Mouse (Mus musculus) heart, postnatal 0 days (tissue): Measurements from ENCODE around the gene Tfap2c. TPM values are rescaled to one million over a fixed set of nuclear protein-coding genes. Genes with fewer than 3 reads are reported as not detected.

Experiments
- ATAC-seq: fragments of 200-750 bp; cut with Nextera tagmentation; 2 replicates; pipeline ENCODE4 v1.8.0; 2017; ENCODE audit warnings: low read depth, moderate number of reproducible peaks, moderate library complexity; ENCODE audit not compliant: insufficient read depth
- DNase-seq: peaks from one replicate; pipeline ENCODE4 v3.0.0-alpha.2; 2016; ENCODE audit warnings: low spot score
- H3K27ac ChIP-seq: fragments of 300-500 bp; sonication (generic); 2 replicates; pipeline ENCODE4 v1.5.1; 2014; ENCODE audit warnings: low read depth, mild to moderate bottlenecking
- H3K27me3 ChIP-seq: fragments of 300-500 bp; sonication (generic); 2 replicates; pipeline ENCODE4 v1.6.1; 2014; ENCODE audit warnings: low read length, mixed read lengths; ENCODE audit not compliant: control insufficient read depth, insufficient read depth
- H3K36me3 ChIP-seq: fragments of 300-500 bp; sonication (generic); replicated peaks from 2 replicates; pipeline ENCODE4 v1.6.1; 2014; ENCODE audit warnings: low read length, mixed read lengths; ENCODE audit not compliant: control insufficient read depth, insufficient read depth
- H3K4me1 ChIP-seq: fragments of 300-500 bp; sonication (generic); 2 replicates; pipeline ENCODE4 v1.6.1; 2014; ENCODE audit warnings: antibody characterized with exemption; ENCODE audit not compliant: control insufficient read depth, insufficient read depth
- H3K4me2 ChIP-seq: fragments of 300-500 bp; sonication (generic); 2 replicates; pipeline ENCODE4 v1.6.1; 2014; ENCODE audit warnings: low read depth, mild to moderate bottlenecking, low read length, moderate library complexity
- H3K4me3 ChIP-seq: fragments of 300-500 bp; sonication (generic); 2 replicates; pipeline ENCODE4 v1.5.1; 2014; ENCODE audit warnings: low read depth, low read length
- H3K9ac ChIP-seq: fragments of 300-500 bp; sonication (generic); replicated peaks from 2 replicates; pipeline ENCODE4 v1.6.1; 2014; ENCODE audit warnings: low read depth, low read length, mixed read lengths
- H3K9me3 ChIP-seq: fragments of 300-500 bp; sonication (generic); replicated peaks from 2 replicates; pipeline ENCODE4 v1.6.1; 2016; ENCODE audit warnings: low read length; ENCODE audit not compliant: control insufficient read depth
- CTCF ChIP-seq: IDR thresholded peaks from 2 replicates; pipeline ENCODE4 v1.5.1; 2016; ENCODE audit warnings: antibody characterized with exemption, control low read depth, low read depth
- EP300 ChIP-seq: IDR thresholded peaks from 2 replicates; pipeline ENCODE4 v1.6.1; 2016; ENCODE audit warnings: antibody characterized with exemption, low read depth
- WGBS: fragments of 180-500 bp; shearing (Covaris S2); extraction: QIAGEN DNeasy Blood & Tissue Kit; methylation state at CpG from one replicate; pipeline ENCODE4 v1.1.7; 2014; 5-methylcytosine and 5-hydroxymethylcytosine counted together
- polyA plus RNA-seq: library from polyadenylated mRNA; unstranded; fragments of >200 nt; fragmentation: Nextera tagmentation; extraction: Ambion mirVana; gene quantifications from 2 replicates; pipeline ENCODE4 v1.2.1, GENCODE M21; 2015
- total RNA-seq: library from RNA; depleted of rRNA; stranded (reverse); fragments of >200 nt; gene quantifications from 2 replicates; pipeline ENCODE4 v1.2.3, GENCODE M21; 2014; ENCODE audit warnings: low replicate concordance

The Tfap2c gene
- total and polyA plus RNA-seq, 2 experiments from 2014 or later: not detected

DNA sequence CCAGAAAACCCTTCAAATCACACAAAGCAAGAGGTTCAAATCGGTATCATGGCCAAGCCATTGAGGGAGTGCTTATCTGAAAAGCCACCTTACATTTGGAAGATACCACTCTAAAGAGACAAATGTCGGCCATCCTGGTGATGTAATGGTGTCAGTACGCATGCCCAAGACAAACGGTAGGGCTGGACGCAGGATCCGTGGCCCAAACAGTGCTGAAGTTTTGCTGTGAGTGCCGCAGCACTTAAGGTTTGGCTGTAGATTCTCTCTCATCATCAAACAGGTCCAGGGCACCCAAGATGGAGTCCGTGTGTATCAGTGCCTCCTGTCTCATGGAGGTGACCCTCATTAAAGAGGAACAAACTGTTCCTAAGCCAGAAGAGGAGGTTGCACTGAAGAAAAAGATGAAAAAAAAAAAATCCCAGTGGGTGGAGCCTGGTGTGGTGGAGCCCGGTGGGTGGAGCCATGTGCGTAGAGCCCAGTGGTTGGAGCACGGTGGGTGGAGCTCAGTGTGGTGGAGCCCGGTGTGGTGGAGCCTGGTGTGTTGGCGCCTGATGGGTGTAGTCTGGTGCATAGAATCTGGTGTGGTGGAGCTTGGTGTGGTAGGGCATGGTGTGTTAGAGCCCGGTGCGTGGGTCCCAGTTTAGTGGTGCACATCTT, 39.2 kb upstream of the Tfap2c start:
- DNase-seq (no peak), ATAC-seq (no peak)
- no peak for TF ChIP-seq EP300
- no peak for TF ChIP-seq CTCF
- H3K9me3 ChIP-seq: no peaks in the 10 kb centered on the region
- WGBS: 83% methylated on average over 15 of the region's 15 CpGs
- H3K36me3 ChIP-seq: no peaks in the 10 kb centered on the region
- no peak overlapping the region for H3K9ac ChIP-seq
- peaks cover 5% of the 10 kb centered on the region; the same call in 1 of the 2 replicates for H3K27me3 ChIP-seq
- no peaks in the 10 kb centered on the region for H3K4me1 ChIP-seq
- H3K4me3 ChIP-seq: no peak overlapping the region
- H3K4me2 ChIP-seq: no peak overlapping the region
- no peak overlapping the region for H3K27ac ChIP-seq

DNA sequence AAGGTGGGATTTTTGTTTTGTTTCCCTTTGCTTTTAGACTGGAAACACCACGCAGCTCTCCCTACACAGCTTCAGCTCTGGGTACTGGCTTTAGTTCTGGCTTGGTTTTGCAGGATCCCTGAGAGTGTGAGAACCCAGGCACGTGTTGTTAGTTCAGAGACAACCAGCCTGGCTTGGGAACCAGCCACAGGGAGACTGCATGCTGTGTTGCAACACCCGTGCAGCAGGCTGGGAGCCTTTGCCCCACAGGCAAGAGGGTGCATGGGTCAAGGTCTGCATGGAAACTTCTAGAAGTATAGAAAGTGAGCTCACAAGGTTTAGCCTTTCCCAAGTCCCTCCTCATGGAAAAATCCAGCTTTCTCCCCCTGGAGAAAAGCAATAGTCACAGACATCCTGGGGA, 38.5 kb upstream of the Tfap2c start:
- Histone ChIP-seq H3K27ac (no peak overlapping the region), H3K36me3 (no peaks in the 10 kb centered on the region), H3K27me3 (peaks cover 5% of the 10 kb centered on the region; the same call in 1 of the 2 replicates), H3K4me1 (no peaks in the 10 kb centered on the region), H3K9ac (no peak overlapping the region), H3K4me2 (no peak overlapping the region), H3K9me3 (no peaks in the 10 kb centered on the region), H3K4me3 (no peak overlapping the region)
- TF ChIP-seq CTCF (no peak), EP300 (no peak)
- ATAC-seq (no peak), DNase-seq (no peak)
- 37% methylated on average over 3 of the region's 3 CpGs for WGBS

DNA sequence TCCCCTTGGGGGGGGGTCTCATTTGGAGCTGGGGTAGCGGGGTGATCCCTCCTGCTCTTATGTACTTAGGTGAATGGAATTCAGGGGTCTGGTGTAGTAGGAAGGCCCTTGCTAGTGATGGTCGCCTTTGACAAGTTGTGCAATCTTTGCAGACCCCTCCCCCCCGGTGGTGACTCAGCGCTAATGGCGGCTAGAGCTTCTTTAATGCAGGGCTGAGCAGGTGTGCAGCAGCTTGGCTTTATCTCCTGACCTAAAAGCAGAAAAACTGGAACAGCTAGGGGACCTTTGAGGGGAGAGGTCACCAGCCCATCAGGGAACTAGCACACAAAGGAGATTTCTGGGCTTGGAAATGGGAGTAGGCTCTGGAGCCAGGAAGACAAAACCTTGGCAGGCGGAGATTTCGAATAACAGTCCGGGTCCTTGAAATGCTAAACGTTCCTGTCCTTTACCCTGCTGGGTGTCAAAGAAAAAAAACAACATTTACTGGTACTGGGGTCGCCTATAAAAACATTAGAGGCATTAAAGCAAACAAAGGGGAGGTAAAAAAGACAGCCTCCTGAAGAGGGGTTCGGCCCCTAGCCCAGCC, 32.9 kb upstream of the Tfap2c start:
- Histone ChIP-seq H3K4me2 (no peak overlapping the region), H3K27me3 (peaks cover 5% of the 10 kb centered on the region; the same call in 1 of the 2 replicates), H3K4me1 (no peaks in the 10 kb centered on the region), H3K27ac (no peak overlapping the region), H3K9ac (no peak overlapping the region), H3K36me3 (no peaks in the 10 kb centered on the region), H3K9me3 (no peaks in the 10 kb centered on the region), H3K4me3 (no peak overlapping the region)
- TF ChIP-seq EP300 (no peak), CTCF (no peak)
- 40% methylated on average over 11 of the region's 11 CpGs for WGBS
- DNase-seq (no peak), ATAC-seq (no peak)

DNA sequence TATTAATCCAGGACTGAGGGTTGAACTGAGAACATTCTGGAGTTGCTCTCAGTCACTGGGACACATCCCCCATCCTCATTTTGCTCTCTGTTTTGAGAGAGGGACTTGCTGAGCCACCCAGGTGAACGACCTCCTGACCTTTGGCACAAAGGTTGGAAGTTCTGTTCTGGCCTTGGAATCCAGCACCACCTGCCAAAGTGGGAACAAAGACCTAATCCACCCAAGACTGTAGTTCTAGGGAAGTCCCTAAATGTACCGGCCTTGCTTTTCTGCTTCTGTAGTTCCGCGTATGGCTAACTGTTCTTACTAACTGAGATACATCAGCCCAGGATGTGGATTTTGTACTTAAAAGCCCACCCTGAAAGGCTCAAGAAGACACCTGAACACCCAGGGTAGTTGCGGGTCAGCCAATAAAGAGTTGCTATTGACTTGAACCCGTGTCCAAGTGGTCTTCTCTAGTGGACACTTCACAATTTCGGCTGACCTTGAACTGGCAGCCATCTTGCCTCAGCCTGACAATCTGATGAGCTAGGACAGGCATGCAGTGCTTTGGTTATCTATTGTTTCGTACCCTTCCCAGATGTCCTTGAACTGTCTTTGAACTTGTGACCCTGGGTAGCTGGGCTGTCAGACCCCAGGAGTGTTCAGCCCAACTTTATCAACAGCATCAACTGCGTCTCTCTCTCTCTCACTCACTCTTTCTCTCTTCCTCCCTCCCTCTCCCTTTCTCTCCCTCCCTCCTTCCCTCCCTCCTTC, 28.6 kb upstream of the Tfap2c start:
- no peak for DNase-seq
- H3K4me3 ChIP-seq: no peak overlapping the region
- no peaks in the 10 kb centered on the region for H3K4me1 ChIP-seq
- no peak for ATAC-seq
- no peaks in the 10 kb centered on the region for H3K27me3 ChIP-seq
- no peak overlapping the region for H3K27ac ChIP-seq
- H3K9ac ChIP-seq: no peak overlapping the region
- H3K4me2 ChIP-seq: no peak overlapping the region
- H3K9me3 ChIP-seq: no peaks in the 10 kb centered on the region
- no peaks in the 10 kb centered on the region for H3K36me3 ChIP-seq
- TF ChIP-seq CTCF: no peak
- TF ChIP-seq EP300: no peak
- WGBS: 78% methylated on average over 9 of the region's 9 CpGs

DNA sequence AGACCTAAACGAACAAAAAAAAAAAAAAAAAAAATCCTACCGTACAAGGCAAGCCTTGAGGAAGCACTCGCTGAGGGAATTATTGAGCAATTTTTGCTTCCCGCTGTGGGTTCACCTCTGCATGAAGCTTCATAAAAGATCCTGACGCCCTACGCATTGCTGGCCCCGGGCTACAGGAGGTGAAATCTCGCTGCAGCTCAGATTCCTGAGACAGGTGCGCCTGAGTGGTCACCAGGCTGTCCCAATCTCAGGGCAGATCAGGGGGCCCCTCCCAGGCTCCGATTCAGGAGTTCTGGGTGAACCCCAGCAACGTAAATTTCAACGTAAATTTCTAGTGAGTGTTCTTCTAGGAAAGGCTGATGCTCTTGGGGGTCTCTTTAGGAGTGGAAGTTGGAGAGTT, 26.9 kb upstream of the Tfap2c start:
- no peak for ATAC-seq
- Histone ChIP-seq H3K36me3 (no peaks in the 10 kb centered on the region), H3K9me3 (no peaks in the 10 kb centered on the region), H3K9ac (no peak overlapping the region), H3K4me1 (no peaks in the 10 kb centered on the region), H3K27ac (no peak overlapping the region), H3K27me3 (no peaks in the 10 kb centered on the region), H3K4me3 (no peak overlapping the region), H3K4me2 (no peak overlapping the region)
- no peak for TF ChIP-seq CTCF
- TF ChIP-seq EP300: no peak
- DNase-seq: no peak
- 91% methylated on average over 11 of the region's 12 CpGs for WGBS
